Mouse (Mus musculus) layer of hippocampus, adult 2 months (tissue): ENCODE data around the gene Lrrc3. TPM values are rescaled to one million over a fixed set of nuclear protein-coding genes. Genes with fewer than 3 reads are reported as not detected.
A peak's percentile ranks its signal among the peaks of the same experiment; 100 is the strongest.
"Not testable (repeated sequence)": the region's sequence is repeated elsewhere in the genome, so short reads cannot be mapped to it uniquely, and the experiment has no call there.

Experiments used
- DNase-seq, 2 experiments: peaks; one replicate each; pipeline ENCODE4 v3.0.0; 2022; ENCODE audit warnings: low spot score in 2 of 2
- H3K27ac ChIP-seq: fragments of 200-600 bp; 2 replicates; pipeline ENCODE4 v1.8.1; 2022
- H3K4me3 ChIP-seq: fragments of 200-600 bp; 2 replicates; pipeline ENCODE4 v1.8.1; 2022; ENCODE audit warnings: mild to moderate bottlenecking
- CTCF ChIP-seq: fragments of 200-600 bp; conservative IDR thresholded peaks from 2 replicates; pipeline ENCODE4 v1.8.1; 2022; ENCODE audit warnings: antibody characterized with exemption, mild to moderate bottlenecking, moderate library complexity
- long read RNA-seq, 2 experiments: library from polyadenylated mRNA; stranded (forward); transcript quantifications; one replicate each; pipeline ENCODE4 v2.0.0; 2021; ENCODE audit warnings: borderline mapping rate in 2 of 2
- total RNA-seq, 2 experiments: library from RNA; stranded (reverse); gene quantifications; 2 replicates each; pipeline ENCODE4 v1.2.3; 2021

The Lrrc3 gene
- total RNA-seq: 1 to 10 TPM; 3.6 to 3.7 TPM
- long read RNA-seq, experiment 1, full-length matches to known transcripts: 2 of 2 reads
- long read RNA-seq, experiment 1, partial matches to known transcripts: 0 of 2 reads
- long read RNA-seq, experiment 1, other reads (novel, unspliced or antisense): 0 of 2 reads
- long read RNA-seq, experiment 2: 0 reads

- Histone ChIP-seq H3K27ac (peak within 1 kb of the TSS; percentile 14; the same call in 1 of the 2 replicates), H3K4me3 (peak within 1 kb of the TSS; percentile 70)
- TF ChIP-seq CTCF: peak; percentile 45
- peak in 1 of 2 experiments; percentile 31 for DNase-seq
Measured at GRCm38 (mm10) chr10:77902211-77902893, at the start of gene Lrrc3. Gene Lrrc3, minus strand, starts transcription at chr10:77902536.

GRCm38 (mm10) chr10:77950468-77950867 lies 48.1 kb upstream of the Lrrc3 start:
- not testable (repeated sequence) for DNase-seq, H3K27ac ChIP-seq, H3K4me3 ChIP-seq

GRCm38 (mm10) chr10:77939685-77940084 lies 37.3 kb upstream of the Lrrc3 start:
- no peak overlapping the region for H3K4me3 ChIP-seq
- no peak overlapping the region for H3K27ac ChIP-seq
- TF ChIP-seq CTCF: no peak
- no peak for DNase-seq

- Histone ChIP-seq H3K4me3 (no peak overlapping the region), H3K27ac (no peak overlapping the region)
- DNase-seq: no peak
- no peak for TF ChIP-seq CTCF
Measured at GRCm38 (mm10) chr10:77927375-77927774, 25.0 kb upstream of the Lrrc3 start.

DNA sequence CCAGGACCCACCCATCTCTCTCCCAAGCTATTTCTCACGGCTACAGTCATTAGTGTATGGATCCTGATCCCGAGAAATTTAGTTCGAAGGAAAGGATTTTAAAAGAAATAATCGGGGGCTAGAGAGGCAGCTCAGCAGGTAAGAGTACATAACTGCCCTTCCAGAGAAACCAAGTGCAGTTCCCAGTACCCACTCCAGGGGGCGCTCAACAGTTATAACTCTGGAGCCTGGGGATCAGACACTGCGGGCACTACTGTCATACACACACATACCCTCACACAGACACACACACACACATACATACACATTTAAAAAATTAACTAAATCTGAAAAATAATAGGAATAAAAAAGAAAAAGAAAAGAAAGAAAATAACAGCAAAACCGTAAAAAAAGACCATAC lies 23.8 kb upstream of the Lrrc3 start:
- Histone ChIP-seq H3K4me3 (no peak overlapping the region), H3K27ac (no peak overlapping the region)
- peak; percentile 86 for TF ChIP-seq CTCF
- peak; percentile 55 to 72 for DNase-seq

DNA sequence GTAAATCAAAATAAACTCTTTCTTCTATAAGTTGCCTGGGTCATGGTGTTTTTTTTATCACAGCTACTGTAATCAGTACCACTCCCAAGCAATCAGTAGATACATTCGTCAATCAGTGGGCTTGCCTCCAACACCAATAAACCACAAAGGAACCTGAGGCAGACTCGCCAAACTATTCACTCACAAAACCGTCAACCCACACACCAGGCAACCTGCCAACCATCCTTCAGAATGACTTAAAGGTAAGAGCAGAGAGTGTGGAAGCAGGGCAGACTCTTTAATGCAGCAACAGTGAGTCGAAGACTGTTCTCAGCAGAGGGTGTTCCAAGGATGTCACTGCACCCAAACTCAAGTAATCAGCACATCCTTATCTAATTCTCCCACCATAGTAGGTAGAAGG lies 20.3 kb upstream of the Lrrc3 start:
- no peak for DNase-seq
- no peak for TF ChIP-seq CTCF
- no peak overlapping the region for H3K27ac ChIP-seq
- no peak overlapping the region for H3K4me3 ChIP-seq

GRCm38 (mm10) chr10:77921009-77921408 lies 18.7 kb upstream of the Lrrc3 start:
- no peak overlapping the region for H3K27ac ChIP-seq
- no peak for TF ChIP-seq CTCF
- DNase-seq: peak; percentile 46 to 57
- no peak overlapping the region for H3K4me3 ChIP-seq

- TF ChIP-seq CTCF: peak; percentile 84
- Histone ChIP-seq H3K4me3 (no peak overlapping the region), H3K27ac (no peak overlapping the region)
- peak in 1 of 2 experiments; percentile 66 for DNase-seq
Measured at GRCm38 (mm10) chr10:77916636-77917335, 14.4 kb upstream of the Lrrc3 start.

- TF ChIP-seq CTCF: no peak
- H3K27ac ChIP-seq: no peak overlapping the region
- DNase-seq: no peak
Measured at GRCm38 (mm10) chr10:77913292-77913691, 11.0 kb upstream of the Lrrc3 start.

DNA sequence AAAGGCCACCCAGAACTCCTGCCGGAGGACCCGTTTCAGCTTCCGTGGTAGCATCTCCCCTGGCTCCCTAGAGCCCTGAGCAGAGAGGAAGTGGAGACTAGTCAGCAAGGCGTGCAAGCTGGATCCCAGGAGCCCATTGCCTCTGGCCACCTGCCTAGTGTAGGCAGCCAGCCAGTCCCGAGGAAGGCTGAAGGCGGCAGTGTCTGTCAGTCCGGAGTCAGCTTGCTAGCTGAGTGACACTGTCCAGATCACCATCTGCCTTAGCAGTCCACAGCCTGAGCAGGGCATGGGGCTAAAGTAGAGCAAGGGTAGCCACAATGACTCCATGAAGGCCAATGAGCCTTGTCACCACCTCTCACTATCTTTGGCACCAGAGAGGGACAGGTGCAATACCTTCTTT lies 10.3 kb upstream of the Lrrc3 start:
- H3K27ac ChIP-seq: no peak overlapping the region
- H3K4me3 ChIP-seq: no peak overlapping the region
- no peak for DNase-seq
- no peak for TF ChIP-seq CTCF

More at GRCm38 (mm10) chr10:77913292-77913691, 11.0 kb upstream of the Lrrc3 start:
- no peak overlapping the region for H3K4me3 ChIP-seq

- peak overlapping the region; percentile 14; the same call in 1 of the 2 replicates for H3K27ac ChIP-seq
- no peak for TF ChIP-seq CTCF
- H3K4me3 ChIP-seq: peak overlapping the region; percentile 70
- peak in 1 of 2 experiments; percentile 17 for DNase-seq
Measured at GRCm38 (mm10) chr10:77902894-77903715, 769 bp upstream of the Lrrc3 start.

DNA sequence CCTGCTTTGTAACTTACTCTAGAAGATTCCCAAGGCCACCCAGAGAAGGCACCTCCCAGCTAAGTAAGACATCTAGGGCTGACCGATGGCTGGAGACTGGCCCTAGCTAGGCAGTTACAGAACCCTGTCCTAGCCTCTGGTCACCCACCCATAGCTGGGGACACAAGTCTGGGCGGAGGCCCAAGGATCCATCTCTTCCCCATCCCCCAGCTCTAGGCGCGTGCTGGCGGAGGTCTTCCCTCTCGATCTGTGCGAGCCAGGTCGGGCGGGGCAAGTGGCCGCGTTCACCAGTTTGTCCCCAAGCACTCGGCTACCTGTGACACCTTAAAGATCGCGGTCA lies 495 bp downstream of the Lrrc3 start:
- H3K27ac ChIP-seq: no peak overlapping the region
- H3K4me3 ChIP-seq: peak overlapping the region; percentile 70
- DNase-seq: peak in 1 of 2 experiments; percentile 11
- TF ChIP-seq CTCF: no peak
